Mouse (Mus musculus): ENCODE results near the gene Slc25a14. TPM values are rescaled to one million over a fixed set of nuclear protein-coding genes. Genes with fewer than 3 reads are reported as not detected.

Gene Slc25a14
- polyA plus RNA-seq, 1 experiment from 2014 or later: 14.1 TPM

DNA sequence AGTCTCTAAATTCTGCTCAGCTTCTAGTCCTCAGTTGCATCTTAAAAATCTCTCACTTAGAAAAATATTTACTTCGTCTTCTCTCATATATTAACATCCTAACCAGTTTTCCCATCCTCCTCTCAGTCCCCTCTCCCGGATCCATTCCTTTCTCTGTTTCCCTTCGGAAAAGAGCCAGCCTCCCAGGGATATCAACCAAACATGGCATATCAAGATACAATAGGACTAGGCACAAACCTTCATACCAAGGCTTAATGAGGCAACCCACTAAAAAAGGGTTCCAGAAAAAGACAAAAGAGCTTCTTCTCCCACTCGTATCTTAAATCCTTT is 199 bp upstream of the Slc25a14 start:
- H3K27me3 ChIP-seq (ENCODE audit: insufficient read depth, low read length): no peaks in the 10 kb centered on the region
- peak overlapping the region; percentile 54 for H3K4me3 ChIP-seq (ENCODE audit: low read depth, low read length)
- H3K36me3 ChIP-seq (ENCODE audit: insufficient read depth): no peaks in the 10 kb centered on the region
- H3K9ac ChIP-seq: peak overlapping the region; percentile 34
- no peaks in the 10 kb centered on the region for H3K9me3 ChIP-seq (ENCODE audit: low read depth, low read length)
- ATAC-seq (ENCODE audit: insufficient read depth) (no peak; the same call in 1 of the 2 replicates), DNase-seq (no peak)
- H3K4me1 ChIP-seq (ENCODE audit: insufficient read depth): no peaks in the 10 kb centered on the region
- peak overlapping the region; percentile 86 for H3K27ac ChIP-seq (ENCODE audit: low read depth)
- no peak for TF ChIP-seq CTCF (IDR thresholded peaks at IDR 0.05; ENCODE audit: low read depth)
- 8% methylated on average over 4 of the region's 4 CpGs for WGBS
- H3K4me2 ChIP-seq: peak overlapping the region; percentile 54

DNA sequence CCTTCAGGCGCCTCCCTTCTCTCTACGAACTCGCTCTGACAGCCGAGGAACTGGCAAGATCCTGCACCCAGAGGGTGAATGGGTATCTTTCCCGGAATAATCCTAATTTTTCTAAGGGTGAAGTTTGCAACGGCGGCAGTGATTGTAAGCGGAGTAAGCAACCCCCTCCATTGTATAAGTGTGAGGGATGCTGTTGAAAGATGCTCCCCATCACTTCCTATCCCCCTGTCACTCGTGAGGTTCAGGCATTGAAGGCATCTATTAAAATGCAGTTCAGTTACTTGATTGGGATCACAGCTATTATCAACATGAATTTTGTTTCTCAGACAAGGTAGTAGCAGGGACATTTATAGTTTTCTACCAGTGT is 824 bp downstream of the Slc25a14 start:
- ATAC-seq (ENCODE audit: insufficient read depth): no peak

GRCm38 (mm10) chrX:48637032-48637431 is 13.8 kb downstream of the Slc25a14 start:
- H3K9ac ChIP-seq: no peak overlapping the region
- H3K4me1 ChIP-seq (ENCODE audit: insufficient read depth): no peaks in the 10 kb centered on the region
- no peaks in the 10 kb centered on the region for H3K27me3 ChIP-seq (ENCODE audit: insufficient read depth, low read length)
- H3K9me3 ChIP-seq (ENCODE audit: low read depth, low read length): no peaks in the 10 kb centered on the region
- 50% methylated on average over 2 of the region's 2 CpGs for WGBS
- no peak overlapping the region for H3K27ac ChIP-seq (ENCODE audit: low read depth)
- ATAC-seq (ENCODE audit: insufficient read depth): no peak
- peak; percentile 2 for DNase-seq
- H3K4me2 ChIP-seq: no peak overlapping the region
- H3K4me3 ChIP-seq (ENCODE audit: low read depth, low read length): no peak overlapping the region
- peak; percentile 23; the same call in 1 of the 2 replicates for TF ChIP-seq CTCF (IDR thresholded peaks at IDR 0.05; ENCODE audit: low read depth)
- 0 out of 2 replicates have a peak, but pooled peaks cover 4% of the 10 kb centered on the region for H3K36me3 ChIP-seq (ENCODE audit: insufficient read depth)

More for the DNA sequence above, 824 bp downstream of the Slc25a14 start:
- 12% methylated on average over 9 of the region's 9 CpGs for WGBS
- Histone ChIP-seq H3K4me2 (peak overlapping the region; percentile 54), H3K9ac (peak overlapping the region; percentile 34), H3K4me3 (ENCODE audit: low read depth, low read length) (peak overlapping the region; percentile 54), H3K27me3 (ENCODE audit: insufficient read depth, low read length) (no peaks in the 10 kb centered on the region), H3K4me1 (ENCODE audit: insufficient read depth) (no peaks in the 10 kb centered on the region), H3K27ac (ENCODE audit: low read depth) (peak overlapping the region; percentile 86; the same call in 1 of the 2 replicates), H3K9me3 (ENCODE audit: low read depth, low read length) (no peaks in the 10 kb centered on the region), H3K36me3 (ENCODE audit: insufficient read depth) (no peaks in the 10 kb centered on the region)
- no peak for TF ChIP-seq CTCF (IDR thresholded peaks at IDR 0.05; ENCODE audit: low read depth)
- no peak for DNase-seq

DNA sequence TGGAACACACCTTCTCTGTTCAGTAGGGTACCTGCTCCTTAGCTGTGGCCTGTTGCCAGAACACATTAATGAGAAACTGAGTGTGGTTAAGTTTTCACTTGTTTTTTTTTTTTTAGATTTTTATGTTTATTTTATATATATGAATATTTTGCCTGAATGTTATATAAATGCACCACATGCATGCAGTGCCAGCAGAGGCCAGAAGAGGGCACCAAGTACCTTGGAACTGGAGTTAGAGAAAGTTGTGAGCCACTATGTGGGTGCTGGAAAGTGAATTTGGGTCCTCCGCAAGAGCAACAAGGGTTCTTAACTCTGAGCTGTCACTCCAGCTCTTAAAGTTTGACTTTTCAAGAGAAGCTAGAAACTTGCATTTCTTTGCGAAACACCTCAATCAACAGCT is 20.9 kb downstream of the Slc25a14 start:
- Histone ChIP-seq H3K4me1 (ENCODE audit: insufficient read depth) (no peaks in the 10 kb centered on the region), H3K4me3 (ENCODE audit: low read depth, low read length) (no peak overlapping the region), H3K27ac (ENCODE audit: low read depth) (no peak overlapping the region), H3K4me2 (no peak overlapping the region), H3K9me3 (ENCODE audit: low read depth, low read length) (no peaks in the 10 kb centered on the region), H3K36me3 (ENCODE audit: insufficient read depth) (no peaks in the 10 kb centered on the region), H3K9ac (no peak overlapping the region), H3K27me3 (ENCODE audit: insufficient read depth, low read length) (no peaks in the 10 kb centered on the region)
- DNase-seq (peak; percentile 49), ATAC-seq (ENCODE audit: insufficient read depth) (no peak)
- peak; percentile 55 for TF ChIP-seq CTCF (IDR thresholded peaks at IDR 0.05; ENCODE audit: low read depth)
- WGBS: 94% methylated on average over 2 of the region's 2 CpGs

- no peak for TF ChIP-seq CTCF (IDR thresholded peaks at IDR 0.05; ENCODE audit: low read depth)
- ATAC-seq (ENCODE audit: insufficient read depth) (no peak), DNase-seq (no peak)
- Histone ChIP-seq H3K4me2 (no peak overlapping the region), H3K27ac (ENCODE audit: low read depth) (no peak overlapping the region), H3K4me3 (ENCODE audit: low read depth, low read length) (no peak overlapping the region), H3K9me3 (ENCODE audit: low read depth, low read length) (no peaks in the 10 kb centered on the region), H3K9ac (no peak overlapping the region), H3K27me3 (ENCODE audit: insufficient read depth, low read length) (no peaks in the 10 kb centered on the region), H3K36me3 (ENCODE audit: insufficient read depth) (no peaks in the 10 kb centered on the region), H3K4me1 (ENCODE audit: insufficient read depth) (no peaks in the 10 kb centered on the region)
- 30% methylated on average over 6 of the region's 6 CpGs for WGBS
Measured at GRCm38 (mm10) chrX:48666807-48667206, 43.6 kb downstream of the Slc25a14 start.

- H3K4me3 ChIP-seq (ENCODE audit: low read depth, low read length): no peak overlapping the region
- no peaks in the 10 kb centered on the region for H3K36me3 ChIP-seq (ENCODE audit: insufficient read depth)
- no peak overlapping the region for H3K9ac ChIP-seq
- ATAC-seq (ENCODE audit: insufficient read depth) (no peak), DNase-seq (peak; percentile 21)
- no peak overlapping the region for H3K27ac ChIP-seq (ENCODE audit: low read depth)
- peak; percentile 28; the same call in 1 of the 2 replicates for TF ChIP-seq CTCF (IDR thresholded peaks at IDR 0.05; ENCODE audit: low read depth)
- no peaks in the 10 kb centered on the region for H3K9me3 ChIP-seq (ENCODE audit: low read depth, low read length)
- WGBS: 56% methylated on average over 3 of the region's 3 CpGs
- no peak overlapping the region for H3K4me2 ChIP-seq
- H3K4me1 ChIP-seq (ENCODE audit: insufficient read depth): no peaks in the 10 kb centered on the region
- H3K27me3 ChIP-seq (ENCODE audit: insufficient read depth, low read length): no peaks in the 10 kb centered on the region
Measured at GRCm38 (mm10) chrX:48669588-48669987, 46.4 kb downstream of the Slc25a14 start.

DNA sequence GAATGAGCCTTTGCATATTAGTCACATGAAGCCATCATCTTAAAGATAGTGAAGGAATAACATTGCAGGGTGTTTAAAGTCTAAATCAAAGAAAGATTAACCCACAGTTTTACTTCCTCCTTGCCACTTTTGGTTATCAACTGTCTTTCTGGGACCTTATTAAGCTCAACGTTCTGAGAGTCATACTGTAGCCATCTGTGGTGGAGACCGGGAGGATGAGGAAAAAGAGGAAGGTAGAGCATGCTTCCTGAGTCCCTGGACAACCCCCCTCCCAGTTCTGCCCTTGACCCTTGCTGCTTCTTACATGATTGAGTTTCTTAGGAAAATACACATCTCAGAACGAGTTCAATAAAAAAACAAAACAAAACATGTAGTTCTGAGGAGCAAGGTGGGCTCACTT is 48.5 kb downstream of the Slc25a14 start:
- DNase-seq: no peak
- Histone ChIP-seq H3K4me1 (ENCODE audit: insufficient read depth) (no peaks in the 10 kb centered on the region), H3K4me3 (ENCODE audit: low read depth, low read length) (no peak overlapping the region), H3K9me3 (ENCODE audit: low read depth, low read length) (no peaks in the 10 kb centered on the region), H3K4me2 (no peak overlapping the region), H3K9ac (no peak overlapping the region), H3K27me3 (ENCODE audit: insufficient read depth, low read length) (no peaks in the 10 kb centered on the region), H3K36me3 (ENCODE audit: insufficient read depth) (no peaks in the 10 kb centered on the region), H3K27ac (ENCODE audit: low read depth) (no peak overlapping the region)
- 56% methylated on average over 3 of the region's 3 CpGs for WGBS
- no peak for TF ChIP-seq CTCF (IDR thresholded peaks at IDR 0.05; ENCODE audit: low read depth)
- no peak for ATAC-seq (ENCODE audit: insufficient read depth)

- no peak for TF ChIP-seq CTCF (IDR thresholded peaks at IDR 0.05; ENCODE audit: low read depth)
- H3K27ac ChIP-seq (ENCODE audit: low read depth): no peak within 1 kb of the TSS
- WGBS: 28% methylated on average over 4 of the region's 4 CpGs
- no peak within 1 kb of the TSS for H3K4me2 ChIP-seq
- no peaks in the 10 kb centered on the region for H3K9me3 ChIP-seq (ENCODE audit: low read depth, low read length)
- no peaks in the 10 kb centered on the region for H3K27me3 ChIP-seq (ENCODE audit: insufficient read depth, low read length)
- no peak for ATAC-seq (ENCODE audit: insufficient read depth)
- peak; percentile 46 for DNase-seq
- no peak within 1 kb of the TSS for H3K9ac ChIP-seq
- no peaks in the 10 kb centered on the region for H3K36me3 ChIP-seq (ENCODE audit: insufficient read depth)
- no peak within 1 kb of the TSS for H3K4me3 ChIP-seq (ENCODE audit: low read depth, low read length)
- no peaks in the 10 kb centered on the region for H3K4me1 ChIP-seq (ENCODE audit: insufficient read depth)
Measured at GRCm38 (mm10) chrX:48674171-48674570, 51.0 kb downstream of the Slc25a14 start, which contains the start of gene Gpr119. Gene Gpr119 (minus strand): TSS chrX:48674478.
